Mouse (Mus musculus): ENCODE measurements around the gene Asxl2.

DNA sequence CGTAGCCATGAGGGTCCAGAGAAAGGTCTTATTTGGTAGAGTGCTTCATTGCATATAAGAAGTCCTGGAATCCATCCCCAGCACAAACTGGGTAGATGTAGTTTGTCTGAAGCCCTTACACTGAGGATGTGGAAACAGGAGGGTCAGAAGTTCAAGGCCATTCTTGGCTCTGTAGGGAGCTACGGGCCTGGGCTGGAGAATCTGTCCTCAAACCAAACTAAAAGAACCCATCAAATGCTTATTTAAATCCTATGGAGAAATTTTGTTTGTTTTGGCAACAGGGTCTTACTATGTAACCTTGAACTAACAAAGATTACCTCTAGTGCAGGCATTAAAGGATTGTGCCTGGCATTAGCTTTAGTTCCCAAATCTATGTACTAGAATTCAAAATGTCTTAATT, 14.3 kb downstream of the Asxl2 start:
- TF ChIP-seq HCFC1 (IDR thresholded peaks at IDR 0.05; ENCODE audit: borderline replicate concordance, insufficient read depth, low read length) (no peak), MAFK (IDR thresholded peaks at IDR 0.05; ENCODE audit: insufficient read depth, low read depth, low read length) (no peak), CHD2 (IDR thresholded peaks at IDR 0.05; ENCODE audit: low read depth, low read length) (no peak), ZC3H11A (IDR thresholded peaks at IDR 0.05; ENCODE audit: borderline replicate concordance, low read depth, low read length) (no peak), ZNF384 (IDR thresholded peaks at IDR 0.05; ENCODE audit: low read depth, low read length) (no peak)
